Mouse (Mus musculus): ENCODE results near the gene Ulk4. TPM values are rescaled to one million over a fixed set of nuclear protein-coding genes. Genes with fewer than 3 reads are reported as not detected.

The Ulk4 gene
- total and polyA plus RNA-seq, 3 experiments, result 0.18 to 2.3 (median 0.30) TPM

GRCm38 (mm10) chr9:120963104-120963503 lies 313.9 kb downstream of the Ulk4 start:
- H3K27ac ChIP-seq, result no peak overlapping the region
- no peak overlapping the region for H3K9ac ChIP-seq (ENCODE audit: low read depth, low read length)
- no peaks in the 10 kb centered on the region for H3K27me3 ChIP-seq (ENCODE audit: control insufficient read depth, insufficient read depth, low read length)
- TF ChIP-seq EP300 (IDR thresholded peaks at IDR 0.05; ENCODE audit: insufficient read depth, low read depth, low read length), result no peak
- TF ChIP-seq POLR2A (IDR thresholded peaks at IDR 0.05; ENCODE audit: insufficient read depth, low read depth, low read length), result no peak
- no peak for TF ChIP-seq CTCF (IDR thresholded peaks at IDR 0.05)
- no peak overlapping the region for H3K4me3 ChIP-seq
- H3K79me2 ChIP-seq (replicated peaks; ENCODE audit: control insufficient read depth, insufficient read depth, low read length), result no peaks in the 10 kb centered on the region; the same call in 1 of the 2 replicates
- H3K4me1 ChIP-seq (ENCODE audit: control insufficient read depth, insufficient read depth, low read length), result peaks cover 15% of the 10 kb centered on the region
- DNase-seq, result no peak
- intact Hi-C loops (cut with DNase I), result no loop called here
- 89% methylated on average over 4 of the region's 4 CpGs for WGBS
- peaks cover 22% of the 10 kb centered on the region for H3K36me3 ChIP-seq (ENCODE audit: control insufficient read depth, insufficient read depth, low read length)

- H3K4me1 ChIP-seq (ENCODE audit: control insufficient read depth, insufficient read depth, low read length), result peaks cover 16% of the 10 kb centered on the region
- H3K27ac ChIP-seq, result peak overlapping the region; percentile 60
- H3K9ac ChIP-seq (ENCODE audit: low read depth, low read length), result no peak overlapping the region
- no peaks in the 10 kb centered on the region for H3K27me3 ChIP-seq (ENCODE audit: control insufficient read depth, insufficient read depth, low read length)
- TF ChIP-seq EP300 (IDR thresholded peaks at IDR 0.05; ENCODE audit: insufficient read depth, low read depth, low read length) (no peak), CTCF (IDR thresholded peaks at IDR 0.05) (no peak), POLR2A (IDR thresholded peaks at IDR 0.05; ENCODE audit: insufficient read depth, low read depth, low read length) (no peak)
- 45% methylated on average over 3 of the region's 3 CpGs for WGBS
- peak; percentile 48 to 70 for DNase-seq
- H3K79me2 ChIP-seq (replicated peaks; ENCODE audit: control insufficient read depth, insufficient read depth, low read length), result no peaks in the 10 kb centered on the region; the same call in 1 of the 2 replicates
- H3K4me3 ChIP-seq, result no peak overlapping the region
- peaks cover 22% of the 10 kb centered on the region for H3K36me3 ChIP-seq (ENCODE audit: control insufficient read depth, insufficient read depth, low read length)
- intact Hi-C loops (cut with DNase I), result loop anchor here (2.0 kb wide), 1 partner anchor 25 kb away; no protein-coding TSS in a partner anchor
Observed at GRCm38 (mm10) chr9:120961969-120962700, 314.9 kb downstream of the Ulk4 start.

GRCm38 (mm10) chr9:120961466-120961865 lies 315.5 kb downstream of the Ulk4 start:
- WGBS, result 17% methylated on average over 3 of the region's 3 CpGs
- H3K27ac ChIP-seq, result peak overlapping the region; percentile 60
- H3K9ac ChIP-seq (ENCODE audit: low read depth, low read length), result no peak overlapping the region
- H3K4me3 ChIP-seq, result no peak overlapping the region
- intact Hi-C loops (cut with DNase I), result loop anchor here (2.0 kb wide), 1 partner anchor 25 kb away; no protein-coding TSS in a partner anchor
- H3K4me1 ChIP-seq (ENCODE audit: control insufficient read depth, insufficient read depth, low read length), result peaks cover 16% of the 10 kb centered on the region
- no peak for DNase-seq
- no peak for TF ChIP-seq POLR2A (IDR thresholded peaks at IDR 0.05; ENCODE audit: insufficient read depth, low read depth, low read length)
- TF ChIP-seq CTCF (IDR thresholded peaks at IDR 0.05), result no peak
- TF ChIP-seq EP300 (IDR thresholded peaks at IDR 0.05; ENCODE audit: insufficient read depth, low read depth, low read length), result no peak
- no peaks in the 10 kb centered on the region for H3K79me2 ChIP-seq (replicated peaks; ENCODE audit: control insufficient read depth, insufficient read depth, low read length)
- H3K27me3 ChIP-seq (ENCODE audit: control insufficient read depth, insufficient read depth, low read length), result no peaks in the 10 kb centered on the region
- peaks cover 23% of the 10 kb centered on the region for H3K36me3 ChIP-seq (ENCODE audit: control insufficient read depth, insufficient read depth, low read length)

GRCm38 (mm10) chr9:120960611-120961010 lies 316.4 kb downstream of the Ulk4 start:
- intact Hi-C loops (cut with DNase I), result loop anchor here (2.0 kb wide), 1 partner anchor 24 kb away; no protein-coding TSS in a partner anchor
- Histone ChIP-seq H3K27me3 (ENCODE audit: control insufficient read depth, insufficient read depth, low read length) (no peaks in the 10 kb centered on the region), H3K27ac (no peak overlapping the region; the same call in 1 of the 2 replicates), H3K4me3 (no peak overlapping the region), H3K4me1 (ENCODE audit: control insufficient read depth, insufficient read depth, low read length) (peaks cover 16% of the 10 kb centered on the region), H3K36me3 (ENCODE audit: control insufficient read depth, insufficient read depth, low read length) (peaks cover 29% of the 10 kb centered on the region), H3K9ac (ENCODE audit: low read depth, low read length) (no peak overlapping the region), H3K79me2 (replicated peaks; ENCODE audit: control insufficient read depth, insufficient read depth, low read length) (no peaks in the 10 kb centered on the region)
- WGBS, result 44% methylated on average over 4 of the region's 4 CpGs
- DNase-seq, result no peak
- no peak for TF ChIP-seq POLR2A (IDR thresholded peaks at IDR 0.05; ENCODE audit: insufficient read depth, low read depth, low read length)
- TF ChIP-seq EP300 (IDR thresholded peaks at IDR 0.05; ENCODE audit: insufficient read depth, low read depth, low read length), result no peak
- no peak for TF ChIP-seq CTCF (IDR thresholded peaks at IDR 0.05)

- Histone ChIP-seq H3K36me3 (ENCODE audit: control insufficient read depth, insufficient read depth, low read length) (peaks cover 29% of the 10 kb centered on the region), H3K27me3 (ENCODE audit: control insufficient read depth, insufficient read depth, low read length) (no peaks in the 10 kb centered on the region), H3K4me1 (ENCODE audit: control insufficient read depth, insufficient read depth, low read length) (peaks cover 16% of the 10 kb centered on the region), H3K27ac (no peak overlapping the region), H3K9ac (ENCODE audit: low read depth, low read length) (no peak overlapping the region), H3K79me2 (replicated peaks; ENCODE audit: control insufficient read depth, insufficient read depth, low read length) (no peaks in the 10 kb centered on the region; the same call in 1 of the 2 replicates), H3K4me3 (no peak overlapping the region)
- DNase-seq, result no peak
- intact Hi-C loops (cut with DNase I), result loop anchor here (5.0 kb wide), 1 partner anchor 98 kb away; no protein-coding TSS in a partner anchor
- 73% methylated on average over 4 of the region's 4 CpGs for WGBS
- TF ChIP-seq EP300 (IDR thresholded peaks at IDR 0.05; ENCODE audit: insufficient read depth, low read depth, low read length), result no peak
- no peak for TF ChIP-seq POLR2A (IDR thresholded peaks at IDR 0.05; ENCODE audit: insufficient read depth, low read depth, low read length)
Observed at GRCm38 (mm10) chr9:120959225-120959624, 317.8 kb downstream of the Ulk4 start.

- H3K36me3 ChIP-seq (ENCODE audit: control insufficient read depth, insufficient read depth, low read length), result peaks cover 35% of the 10 kb centered on the region
- H3K27me3 ChIP-seq (ENCODE audit: control insufficient read depth, insufficient read depth, low read length), result no peaks in the 10 kb centered on the region
- H3K27ac ChIP-seq, result no peak overlapping the region
- DNase-seq, result peak in 1 of 2 experiments; percentile 41
- H3K9ac ChIP-seq (ENCODE audit: low read depth, low read length), result no peak overlapping the region
- WGBS, result 29% methylated on average over 6 of the region's 6 CpGs
- intact Hi-C loops (cut with DNase I), result loop anchor here (5.0 kb wide), 1 partner anchor 99 kb away; no protein-coding TSS in a partner anchor
- H3K79me2 ChIP-seq (replicated peaks; ENCODE audit: control insufficient read depth, insufficient read depth, low read length), result no peaks in the 10 kb centered on the region; the same call in 1 of the 2 replicates
- no peak for TF ChIP-seq CTCF (IDR thresholded peaks at IDR 0.05)
- peaks cover 16% of the 10 kb centered on the region for H3K4me1 ChIP-seq (ENCODE audit: control insufficient read depth, insufficient read depth, low read length)
- no peak overlapping the region for H3K4me3 ChIP-seq
Observed at GRCm38 (mm10) chr9:120958560-120958959, 318.4 kb downstream of the Ulk4 start.
